Mouse (Mus musculus) embryonic facial prominence, embryonic 13.5 days (tissue): ENCODE measurements around the gene Abhd14b. TPM values are rescaled to one million over a fixed set of nuclear protein-coding genes. Genes with fewer than 3 reads are reported as not detected.

ENCODE experiments used
- ATAC-seq: fragments of 200-750 bp; cut with Nextera tagmentation; 2 replicates; pipeline ENCODE4 v1.8.0; 2017; ENCODE audit warnings: low read depth; ENCODE audit not compliant: insufficient number of reproducible peaks, insufficient read depth, low FRiP score, low TSS enrichment
- H3K27ac ChIP-seq: fragments of 300-500 bp; sonication (generic); 2 replicates; pipeline ENCODE4 v1.5.1; 2015; ENCODE audit warnings: moderate library complexity, mild to moderate bottlenecking, inconsistent platforms
- H3K27me3 ChIP-seq: fragments of 300-500 bp; sonication (generic); 2 replicates; pipeline ENCODE4 v1.6.1; 2015; ENCODE audit warnings: mild to moderate bottlenecking, inconsistent platforms
- H3K36me3 ChIP-seq: fragments of 300-500 bp; sonication (generic); 2 replicates; pipeline ENCODE4 v1.6.1; 2015; ENCODE audit warnings: mild to moderate bottlenecking, inconsistent platforms
- H3K4me1 ChIP-seq: fragments of 300-500 bp; sonication (generic); 2 replicates; pipeline ENCODE4 v1.6.1; 2015; ENCODE audit warnings: inconsistent platforms
- H3K4me2 ChIP-seq: fragments of 300-500 bp; sonication (generic); 2 replicates; pipeline ENCODE4 v1.6.1; 2015; ENCODE audit warnings: moderate library complexity, mild to moderate bottlenecking, inconsistent platforms
- H3K4me3 ChIP-seq: fragments of 300-500 bp; sonication (generic); 2 replicates; pipeline ENCODE4 v1.5.1; 2015; ENCODE audit warnings: mild to moderate bottlenecking, inconsistent platforms
- H3K9ac ChIP-seq: fragments of 300-500 bp; sonication (generic); 2 replicates; pipeline ENCODE4 v1.6.1; 2015; ENCODE audit warnings: mild to moderate bottlenecking, inconsistent platforms
- H3K9me3 ChIP-seq: fragments of 300-500 bp; sonication (generic); 2 replicates; pipeline ENCODE4 v1.6.1; 2016; ENCODE audit warnings: inconsistent platforms
- WGBS: fragments of 180-500 bp; shearing (Covaris S2); methylation state at CpG from one replicate; pipeline ENCODE4 v1.1.7; 2015; ENCODE audit warnings: mixed read lengths; 5-methylcytosine and 5-hydroxymethylcytosine counted together
- polyA plus RNA-seq: library from polyadenylated mRNA; unstranded; fragments of >200 nt; fragmentation: Nextera tagmentation; extraction: Ambion mirVana; gene quantifications from 2 replicates; pipeline ENCODE4 v1.2.1, GENCODE M21; 2015

Gene Abhd14b
- polyA plus RNA-seq, 1 experiment from 2014 or later: 21.4 TPM

GRCm38 (mm10) chr9:106462430-106462800, 15.2 kb downstream of the Abhd14b start:
- 89% methylated on average over 12 of the region's 12 CpGs for WGBS
- H3K27me3 ChIP-seq: peaks cover 11% of the 10 kb centered on the region
- H3K4me3 ChIP-seq: no peak overlapping the region
- no peak overlapping the region for H3K4me2 ChIP-seq
- peaks cover 55% of the 10 kb centered on the region for H3K36me3 ChIP-seq
- no peak overlapping the region for H3K27ac ChIP-seq
- H3K9me3 ChIP-seq: no peaks in the 10 kb centered on the region
- ATAC-seq: no peak
- no peak overlapping the region for H3K9ac ChIP-seq
- H3K4me1 ChIP-seq: peaks cover 46% of the 10 kb centered on the region

GRCm38 (mm10) chr9:106463122-106464063, 16.1 kb downstream of the Abhd14b start:
- H3K27ac ChIP-seq: no peak overlapping the region; the same call in 1 of the 2 replicates
- no peak overlapping the region for H3K4me2 ChIP-seq
- peaks cover 49% of the 10 kb centered on the region for H3K36me3 ChIP-seq
- H3K4me1 ChIP-seq: peaks cover 36% of the 10 kb centered on the region
- peaks cover 11% of the 10 kb centered on the region for H3K27me3 ChIP-seq
- no peaks in the 10 kb centered on the region for H3K9me3 ChIP-seq
- no peak overlapping the region for H3K4me3 ChIP-seq
- ATAC-seq: no peak
- WGBS: 80% methylated on average over 21 of the region's 21 CpGs
- 0 out of 2 replicates have a peak overlapping the region, but pooled peaks have one; percentile 16 for H3K9ac ChIP-seq

- Histone ChIP-seq H3K4me1 (peaks cover 25% of the 10 kb centered on the region), H3K27me3 (peaks cover 11% of the 10 kb centered on the region), H3K4me3 (peak overlapping the region; percentile 59), H3K36me3 (peaks cover 41% of the 10 kb centered on the region), H3K4me2 (peak overlapping the region; percentile 98), H3K27ac (no peak overlapping the region), H3K9ac (peak overlapping the region; percentile 77), H3K9me3 (no peaks in the 10 kb centered on the region)
- WGBS: 3% methylated on average over 99 of the region's 99 CpGs
- peak; percentile 23; the same call in 1 of the 2 replicates for ATAC-seq
Measured at GRCm38 (mm10) chr9:106464751-106465541, 17.7 kb downstream of the Abhd14b start.

- 33% methylated on average over 26 of the region's 26 CpGs for WGBS
- no peaks in the 10 kb centered on the region for H3K9me3 ChIP-seq
- no peak for ATAC-seq
Measured at GRCm38 (mm10) chr9:106465571-106466200, 18.4 kb downstream of the Abhd14b start, which contains the start of gene Gpr62. Gene Gpr62, minus strand, starts transcription at chr9:106465938.

GRCm38 (mm10) chr9:106466721-106467120, 19.5 kb downstream of the Abhd14b start:
- 89% methylated on average over 6 of the region's 6 CpGs for whole genome bisulfite sequencing
- ATAC-seq: no peak
- peaks cover 24% of the 10 kb centered on the region for H3K36me3 ChIP-seq
- no peak overlapping the region for H3K9ac ChIP-seq
- H3K27me3 ChIP-seq: peaks cover 11% of the 10 kb centered on the region
- no peak overlapping the region for H3K27ac ChIP-seq
- no peak overlapping the region for H3K4me3 ChIP-seq
- H3K9me3 ChIP-seq: no peaks in the 10 kb centered on the region
- peaks cover 24% of the 10 kb centered on the region for H3K4me1 ChIP-seq
- no peak overlapping the region for H3K4me2 ChIP-seq

More at GRCm38 (mm10) chr9:106465571-106466200, 18.4 kb downstream of the Abhd14b start, which contains the start of gene Gpr62:
- Histone ChIP-seq H3K4me2 (peak within 1 kb of the TSS; percentile 98), H3K36me3 (peaks cover 34% of the 10 kb centered on the region), H3K27me3 (peaks cover 11% of the 10 kb centered on the region), H3K4me1 (peaks cover 19% of the 10 kb centered on the region), H3K27ac (no peak within 1 kb of the TSS), H3K4me3 (peak within 1 kb of the TSS; percentile 59), H3K9ac (peak within 1 kb of the TSS; percentile 77)

GRCm38 (mm10) chr9:106467746-106468145, 20.5 kb downstream of the Abhd14b start:
- Histone ChIP-seq H3K27ac (no peak overlapping the region), H3K4me2 (no peak overlapping the region), H3K9me3 (no peaks in the 10 kb centered on the region), H3K4me3 (no peak overlapping the region), H3K9ac (no peak overlapping the region), H3K36me3 (peaks cover 15% of the 10 kb centered on the region), H3K27me3 (peaks cover 11% of the 10 kb centered on the region), H3K4me1 (peaks cover 31% of the 10 kb centered on the region)
- ATAC-seq: no peak
- 84% methylated on average over 7 of the region's 7 CpGs for WGBS

GRCm38 (mm10) chr9:106469317-106469716, 22.1 kb downstream of the Abhd14b start:
- Histone ChIP-seq H3K27ac (no peak overlapping the region), H3K36me3 (peaks cover 1% of the 10 kb centered on the region; the same call in 1 of the 2 replicates), H3K4me2 (no peak overlapping the region), H3K4me1 (peaks cover 40% of the 10 kb centered on the region), H3K9ac (no peak overlapping the region), H3K4me3 (no peak overlapping the region), H3K27me3 (peaks cover 3% of the 10 kb centered on the region; the same call in 1 of the 2 replicates), H3K9me3 (no peaks in the 10 kb centered on the region)
- ATAC-seq: no peak
- 61% methylated on average over 6 of the region's 6 CpGs for WGBS

GRCm38 (mm10) chr9:106469776-106470175, 22.5 kb downstream of the Abhd14b start:
- no peak overlapping the region for H3K4me3 ChIP-seq
- no peak overlapping the region for H3K27ac ChIP-seq
- no peaks in the 10 kb centered on the region for H3K36me3 ChIP-seq
- no peak for ATAC-seq
- H3K4me1 ChIP-seq: peaks cover 40% of the 10 kb centered on the region
- WGBS: 53% methylated on average over 9 of the region's 9 CpGs
- H3K9ac ChIP-seq: no peak overlapping the region
- H3K27me3 ChIP-seq: no peaks in the 10 kb centered on the region; the same call in 1 of the 2 replicates
- no peaks in the 10 kb centered on the region for H3K9me3 ChIP-seq
- no peak overlapping the region for H3K4me2 ChIP-seq

- Histone ChIP-seq H3K27me3 (no peaks in the 10 kb centered on the region), H3K4me1 (peaks cover 41% of the 10 kb centered on the region), H3K9me3 (no peaks in the 10 kb centered on the region), H3K4me3 (no peak overlapping the region), H3K9ac (0 out of 2 replicates have a peak overlapping the region, but pooled peaks have one; percentile 51), H3K27ac (peak overlapping the region; percentile 28; the same call in 1 of the 2 replicates), H3K36me3 (no peaks in the 10 kb centered on the region), H3K4me2 (peak overlapping the region; percentile 44)
- no peak for ATAC-seq
- 59% methylated on average over 14 of the region's 14 CpGs for WGBS
Measured at GRCm38 (mm10) chr9:106470991-106471750, 23.9 kb downstream of the Abhd14b start.

GRCm38 (mm10) chr9:106471892-106472291, 24.6 kb downstream of the Abhd14b start:
- Histone ChIP-seq H3K4me1 (peaks cover 46% of the 10 kb centered on the region), H3K36me3 (no peaks in the 10 kb centered on the region), H3K27ac (peak overlapping the region; percentile 57; the same call in 1 of the 2 replicates), H3K9ac (0 out of 2 replicates have a peak overlapping the region, but pooled peaks have one; percentile 51), H3K4me3 (peak overlapping the region; percentile 17), H3K4me2 (peak overlapping the region; percentile 44), H3K27me3 (no peaks in the 10 kb centered on the region), H3K9me3 (no peaks in the 10 kb centered on the region)
- no peak for ATAC-seq
- 12% methylated on average over 5 of the region's 5 CpGs for whole genome bisulfite sequencing
